Mouse (Mus musculus) liver, adult (tissue): Measurements from ENCODE around the gene Tcl1b1.

Experiments
- GATA4 ChIP-seq: IDR thresholded peaks from 2 replicates; pipeline ENCODE4 v1.6.1; 2014; ENCODE audit warnings: mild to moderate bottlenecking, low read length; ENCODE audit not compliant: insufficient replicate concordance

Tcl1b1 gene

DNA sequence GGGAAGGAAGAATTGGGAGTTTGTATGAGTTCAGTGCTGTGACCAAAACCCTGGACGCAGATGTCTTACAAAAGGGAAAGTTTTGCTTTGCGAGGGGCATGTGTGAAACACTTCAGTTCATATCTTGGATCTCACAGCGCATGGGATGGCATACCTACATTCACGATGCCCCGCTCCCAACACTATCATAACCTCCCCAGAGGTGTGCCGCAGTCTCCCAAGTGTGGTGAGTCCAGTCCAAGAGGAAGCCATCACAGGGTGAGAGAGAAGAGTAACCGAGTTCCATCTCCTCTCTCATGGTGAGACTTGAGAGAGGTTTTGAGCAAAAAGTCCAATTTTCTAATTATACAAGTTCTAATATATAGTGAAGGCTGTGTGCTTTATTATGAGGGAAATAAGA is 49.7 kb downstream of the Tcl1b1 start:
- TF ChIP-seq GATA4, result no peak
